Mouse (Mus musculus): ENCODE measurements around the gene Lrrfip2.

DNA sequence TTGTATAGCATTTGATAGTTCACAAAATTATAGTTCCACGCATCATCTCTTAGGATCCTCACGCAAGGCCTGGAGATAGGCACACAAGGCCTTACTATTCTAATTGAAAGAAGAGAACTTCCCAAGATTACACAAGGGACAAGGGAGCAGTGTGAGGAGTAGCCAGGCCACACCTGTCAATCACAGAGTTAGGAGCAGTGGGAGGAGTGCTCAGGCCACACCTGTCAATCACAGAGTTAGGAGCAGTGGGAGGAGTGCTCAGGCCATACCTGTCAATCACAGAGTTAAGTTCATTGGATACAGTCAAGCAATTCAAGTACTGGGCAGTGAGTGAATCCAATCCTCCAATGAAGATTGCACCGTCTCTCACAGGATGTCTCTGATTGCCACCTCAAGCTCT is 17.0 kb upstream of the Lrrfip2 start:
- no peak for TF ChIP-seq CTCF (IDR thresholded peaks at IDR 0.05; ENCODE audit: extremely low read depth, insufficient read length, insufficient replicate concordance, low read depth, low read length)
- no peak for TF ChIP-seq POLR2A (IDR thresholded peaks at IDR 0.05; ENCODE audit: low read depth, low read length)
